Mouse (Mus musculus): ENCODE measurements around the gene Sgta. TPM values are rescaled to one million over a fixed set of nuclear protein-coding genes. Genes with fewer than 3 reads are reported as not detected.
"Not testable (repeated sequence)": the region's sequence is repeated elsewhere in the genome, so short reads cannot be mapped to it uniquely, and the experiment has no call there.

Gene Sgta
- polyA plus RNA-seq, 1 experiment from 2014 or later = 242 TPM

GRCm38 (mm10) chr10:81055802-81056340 is 4.1 kb downstream of the Sgta start:
- not testable (repeated sequence) for ATAC-seq (ENCODE audit: insufficient number of reproducible peaks, insufficient read depth, low FRiP score, low TSS enrichment); H3K27ac ChIP-seq; H3K4me3 ChIP-seq

DNA sequence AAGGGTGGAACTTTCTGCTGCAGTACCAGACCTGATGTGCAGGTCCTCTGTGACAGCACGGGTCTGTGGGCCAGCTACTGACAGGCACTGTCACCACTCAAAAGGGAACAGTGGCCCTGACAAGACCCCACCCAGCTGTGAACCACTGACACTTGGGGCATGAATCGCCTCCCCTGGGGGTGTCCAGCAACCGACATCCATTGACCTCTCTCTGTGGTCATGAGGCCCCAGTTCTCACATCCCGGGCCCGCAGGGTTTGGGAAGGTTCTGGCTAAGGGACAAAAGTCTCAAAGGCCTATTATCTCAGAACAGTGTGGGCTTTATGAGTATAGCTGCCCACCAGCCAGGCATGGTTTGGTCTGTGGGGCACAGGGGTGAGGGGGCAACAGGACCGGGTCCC is 4.8 kb downstream of the Sgta start:
- Histone ChIP-seq H3K4me1 (peaks cover 21% of the 10 kb centered on the region), H3K4me3 (no peak overlapping the region), H3K27me3 (no peaks in the 10 kb centered on the region), H3K27ac (no peak overlapping the region), H3K9me3 (no peaks in the 10 kb centered on the region), H3K9ac (no peak overlapping the region), H3K4me2 (replicated peaks) (no peak overlapping the region), H3K36me3 (peaks cover 38% of the 10 kb centered on the region)
- no peak for ATAC-seq (ENCODE audit: insufficient number of reproducible peaks, insufficient read depth, low FRiP score, low TSS enrichment)
- WGBS = 67% methylated on average over 6 of the region's 6 CpGs

More at GRCm38 (mm10) chr10:81055802-81056340, 4.1 kb downstream of the Sgta start:
- H3K27me3 ChIP-seq; H3K9me3 ChIP-seq; H3K9ac ChIP-seq; H3K4me2 ChIP-seq (replicated peaks): not testable (repeated sequence)
- 81% methylated on average over 11 of the region's 11 CpGs for WGBS
- Histone ChIP-seq H3K36me3 (peaks cover 31% of the 10 kb centered on the region), H3K4me1 (peaks cover 21% of the 10 kb centered on the region)

DNA sequence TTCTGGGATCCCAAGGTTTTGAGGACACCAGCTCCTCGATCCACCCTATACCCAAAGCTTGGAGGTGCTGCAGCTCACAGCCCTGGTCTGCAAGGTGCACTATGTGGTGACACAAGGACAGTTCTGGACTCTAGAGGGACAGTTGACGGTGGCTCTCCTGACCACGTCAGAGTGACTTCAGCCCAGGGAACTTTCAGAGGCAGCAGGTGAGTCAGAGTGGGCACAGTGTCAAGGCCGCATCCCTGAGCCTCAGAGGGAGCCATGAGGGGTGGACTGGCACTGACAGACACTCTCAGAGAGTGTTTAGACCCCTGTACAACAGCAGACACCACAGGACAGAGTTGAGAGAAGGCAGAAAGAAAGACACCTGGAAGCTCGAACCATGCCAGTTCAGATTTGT is 7.4 kb downstream of the Sgta start:
- no peak for ATAC-seq (ENCODE audit: insufficient number of reproducible peaks, insufficient read depth, low FRiP score, low TSS enrichment)
- Histone ChIP-seq H3K4me1 (no peaks in the 10 kb centered on the region), H3K27me3 (no peaks in the 10 kb centered on the region), H3K27ac (no peak overlapping the region), H3K9ac (no peak overlapping the region), H3K4me3 (no peak overlapping the region), H3K9me3 (no peaks in the 10 kb centered on the region), H3K4me2 (replicated peaks) (no peak overlapping the region), H3K36me3 (peaks cover 53% of the 10 kb centered on the region)
- 91% methylated on average over 5 of the region's 5 CpGs for WGBS

DNA sequence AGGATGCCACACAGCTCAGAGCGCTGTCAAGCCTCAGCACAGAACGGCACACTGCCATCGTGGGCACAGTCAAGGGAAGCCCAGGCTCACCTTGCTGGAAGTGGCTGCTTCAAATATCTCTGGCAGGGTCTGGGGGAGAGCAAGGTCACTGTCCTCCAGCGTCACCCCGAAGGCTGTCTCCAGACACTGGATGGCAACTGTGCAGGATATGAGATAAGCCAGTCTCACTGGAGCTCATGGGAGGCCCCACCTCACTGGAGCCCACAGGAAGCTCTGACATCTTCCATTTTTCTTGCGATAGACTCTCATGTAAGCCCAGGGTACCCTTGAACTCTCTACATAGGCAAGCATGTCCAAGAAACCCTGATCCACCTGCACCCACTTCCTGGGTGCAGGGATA is 8.8 kb downstream of the Sgta start:
- H3K27me3 ChIP-seq = no peaks in the 10 kb centered on the region
- no peaks in the 10 kb centered on the region for H3K9me3 ChIP-seq
- peaks cover 66% of the 10 kb centered on the region for H3K36me3 ChIP-seq
- no peak overlapping the region for H3K9ac ChIP-seq
- no peak for ATAC-seq (ENCODE audit: insufficient number of reproducible peaks, insufficient read depth, low FRiP score, low TSS enrichment)
- H3K4me3 ChIP-seq = no peak overlapping the region
- no peaks in the 10 kb centered on the region for H3K4me1 ChIP-seq
- WGBS = 93% methylated on average over 6 of the region's 6 CpGs
- no peak overlapping the region for H3K27ac ChIP-seq
- no peak overlapping the region for H3K4me2 ChIP-seq (replicated peaks)

DNA sequence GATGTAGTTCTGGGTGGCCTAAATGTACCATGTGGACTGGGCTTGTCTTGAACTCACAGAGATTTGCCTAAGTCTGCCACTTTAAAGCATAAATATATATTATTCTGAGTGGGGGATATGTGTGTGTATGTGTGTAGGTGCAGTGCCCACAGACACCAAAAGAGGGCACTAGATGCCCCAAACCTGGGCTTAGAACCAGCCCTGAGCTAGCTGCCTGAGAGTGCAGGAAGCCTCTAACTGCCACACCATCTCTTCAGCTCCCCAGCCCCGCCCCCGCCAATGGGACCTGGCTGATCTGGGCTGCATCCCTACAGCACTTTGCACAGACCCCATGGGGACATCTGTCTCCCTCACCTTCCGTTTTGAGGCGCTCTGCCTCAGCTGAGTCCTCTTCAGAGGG is 9.3 kb downstream of the Sgta start:
- Histone ChIP-seq H3K4me1 (no peaks in the 10 kb centered on the region), H3K36me3 (peaks cover 71% of the 10 kb centered on the region), H3K9ac (no peak overlapping the region), H3K4me3 (no peak overlapping the region), H3K27ac (no peak overlapping the region), H3K9me3 (no peaks in the 10 kb centered on the region), H3K27me3 (no peaks in the 10 kb centered on the region), H3K4me2 (replicated peaks) (no peak overlapping the region)
- no peak for ATAC-seq (ENCODE audit: insufficient number of reproducible peaks, insufficient read depth, low FRiP score, low TSS enrichment)
- WGBS = 86% methylated on average over 4 of the region's 4 CpGs

DNA sequence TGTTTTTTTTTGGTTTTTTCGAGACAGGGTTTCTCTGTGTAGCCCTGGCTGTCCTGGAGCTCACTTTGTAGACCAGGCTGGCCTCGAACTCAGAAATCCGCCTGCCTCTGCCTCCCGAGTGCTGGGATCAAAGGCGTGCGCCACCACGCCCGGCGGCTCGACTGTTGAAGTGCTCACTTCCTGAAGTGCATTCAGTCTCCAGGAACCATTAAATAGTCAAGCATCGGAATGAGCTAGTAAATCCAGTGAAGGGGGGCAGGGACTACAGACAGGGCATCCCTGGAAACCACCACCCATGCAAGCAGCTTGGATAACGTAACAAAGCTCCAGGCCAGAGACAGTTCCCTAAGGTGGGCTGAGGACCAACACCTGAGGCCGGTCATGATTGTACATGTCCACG is 14.7 kb downstream of the Sgta start:
- H3K27me3 ChIP-seq; H3K9me3 ChIP-seq; H3K27ac ChIP-seq; H3K4me2 ChIP-seq (replicated peaks); H3K4me3 ChIP-seq; ATAC-seq (ENCODE audit: insufficient number of reproducible peaks, insufficient read depth, low FRiP score, low TSS enrichment); H3K9ac ChIP-seq; H3K4me1 ChIP-seq: not testable (repeated sequence)
- peaks cover 76% of the 10 kb centered on the region for H3K36me3 ChIP-seq
- WGBS = 90% methylated on average over 14 of the region's 14 CpGs

- no peak for ATAC-seq (ENCODE audit: insufficient number of reproducible peaks, insufficient read depth, low FRiP score, low TSS enrichment)
- H3K27ac ChIP-seq = no peak overlapping the region
- H3K9ac ChIP-seq = no peak overlapping the region
- WGBS = 33% methylated on average over 13 of the region's 13 CpGs
- no peak overlapping the region for H3K4me3 ChIP-seq
- no peaks in the 10 kb centered on the region for H3K4me1 ChIP-seq
- H3K4me2 ChIP-seq (replicated peaks) = no peak overlapping the region
- H3K27me3 ChIP-seq = no peaks in the 10 kb centered on the region
- H3K36me3 ChIP-seq = peaks cover 39% of the 10 kb centered on the region
- H3K9me3 ChIP-seq = no peaks in the 10 kb centered on the region
These were observed 18.4 kb downstream of the Sgta start for GRCm38 (mm10) chr10:81041458-81042175.

DNA sequence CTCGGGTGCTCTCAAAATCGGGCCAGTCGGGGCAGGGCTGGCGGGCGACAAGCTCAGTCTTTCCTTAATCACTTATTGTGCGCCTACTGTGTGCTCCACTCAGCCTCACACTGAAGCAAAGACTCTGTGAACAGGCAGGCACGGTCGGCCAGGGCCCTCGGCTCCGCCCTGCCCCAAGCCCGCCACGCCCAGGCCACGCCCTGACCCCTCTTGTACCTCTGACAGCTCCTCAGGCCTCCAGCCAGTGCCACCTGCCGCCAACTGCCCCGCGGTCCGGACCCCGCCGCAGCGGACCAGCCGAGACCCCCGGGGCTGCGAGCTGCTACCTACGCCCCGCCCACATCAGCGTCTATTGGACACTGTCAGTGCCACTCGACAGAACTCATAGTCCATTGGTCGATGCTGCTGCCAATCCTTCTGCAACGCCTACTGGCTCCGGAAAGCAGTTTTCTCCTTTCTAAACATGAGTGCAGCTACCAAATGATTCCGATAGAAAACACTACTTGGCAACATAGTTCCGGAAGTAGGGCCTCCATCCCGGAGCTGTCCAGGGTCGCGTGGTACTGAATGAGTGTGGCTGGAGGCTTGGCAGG is 22.9 kb downstream of the Sgta start, which contains the start of gene Slc39a3:
TSS of gene Slc39a3 (minus strand) at position 439 of the 593 bp plus-strand sequence.
- Histone ChIP-seq H3K36me3 (peaks cover 16% of the 10 kb centered on the region), H3K4me2 (replicated peaks) (peak within 1 kb of the TSS; percentile 53), H3K9ac (peak within 1 kb of the TSS; percentile 60), H3K27me3 (no peaks in the 10 kb centered on the region), H3K9me3 (no peaks in the 10 kb centered on the region), H3K27ac (no peak within 1 kb of the TSS), H3K4me3 (peak within 1 kb of the TSS; percentile 78), H3K4me1 (no peaks in the 10 kb centered on the region)
- WGBS = under 1% methylated on average over 35 of the region's 35 CpGs
- peak; percentile 97 for ATAC-seq (ENCODE audit: insufficient number of reproducible peaks, insufficient read depth, low FRiP score, low TSS enrichment)

- Histone ChIP-seq H3K4me2 (replicated peaks) (no peak overlapping the region), H3K9ac (no peak overlapping the region), H3K9me3 (no peaks in the 10 kb centered on the region), H3K27me3 (no peaks in the 10 kb centered on the region), H3K4me3 (no peak overlapping the region), H3K27ac (no peak overlapping the region), H3K36me3 (peaks cover 22% of the 10 kb centered on the region), H3K4me1 (no peaks in the 10 kb centered on the region)
- ATAC-seq (ENCODE audit: insufficient number of reproducible peaks, insufficient read depth, low FRiP score, low TSS enrichment) = no peak
- WGBS = 73% methylated on average over 7 of the region's 7 CpGs
These were observed 23.7 kb downstream of the Sgta start for GRCm38 (mm10) chr10:81036251-81036650.

- no peak overlapping the region for H3K27ac ChIP-seq
- no peak overlapping the region for H3K4me3 ChIP-seq
- H3K4me2 ChIP-seq (replicated peaks) = no peak overlapping the region
- no peaks in the 10 kb centered on the region for H3K27me3 ChIP-seq
- 78% methylated on average over 10 of the region's 10 CpGs for WGBS
- no peaks in the 10 kb centered on the region for H3K9me3 ChIP-seq
- peaks cover 34% of the 10 kb centered on the region for H3K36me3 ChIP-seq
- no peak overlapping the region for H3K9ac ChIP-seq
- H3K4me1 ChIP-seq = no peaks in the 10 kb centered on the region
- ATAC-seq (ENCODE audit: insufficient number of reproducible peaks, insufficient read depth, low FRiP score, low TSS enrichment) = no peak
These were observed 26.4 kb downstream of the Sgta start for GRCm38 (mm10) chr10:81033586-81033985.

GRCm38 (mm10) chr10:81029031-81029430 is 30.9 kb downstream of the Sgta start:
- H3K9me3 ChIP-seq = no peaks in the 10 kb centered on the region
- 72% methylated on average over 10 of the region's 10 CpGs for WGBS

GRCm38 (mm10) chr10:81028219-81028618 is 31.8 kb downstream of the Sgta start:
- H3K4me3 ChIP-seq = no peak overlapping the region
- H3K36me3 ChIP-seq = peaks cover 27% of the 10 kb centered on the region
- H3K9ac ChIP-seq = no peak overlapping the region
- H3K4me1 ChIP-seq = peaks cover 5% of the 10 kb centered on the region; the same call in 1 of the 2 replicates
- H3K27ac ChIP-seq = no peak overlapping the region
- H3K4me2 ChIP-seq (replicated peaks) = no peak overlapping the region
- H3K9me3 ChIP-seq = no peaks in the 10 kb centered on the region
- H3K27me3 ChIP-seq = peaks cover 23% of the 10 kb centered on the region
- no peak for ATAC-seq (ENCODE audit: insufficient number of reproducible peaks, insufficient read depth, low FRiP score, low TSS enrichment)

More at GRCm38 (mm10) chr10:81029031-81029430, 30.9 kb downstream of the Sgta start:
- Histone ChIP-seq H3K9ac (no peak overlapping the region), H3K36me3 (peaks cover 34% of the 10 kb centered on the region), H3K4me3 (no peak overlapping the region), H3K4me1 (peaks cover 5% of the 10 kb centered on the region; the same call in 1 of the 2 replicates), H3K27ac (no peak overlapping the region), H3K4me2 (replicated peaks) (no peak overlapping the region), H3K27me3 (peaks cover 16% of the 10 kb centered on the region)
- ATAC-seq (ENCODE audit: insufficient number of reproducible peaks, insufficient read depth, low FRiP score, low TSS enrichment) = no peak
